Mouse (Mus musculus): ENCODE results near the gene Slc30a10.

- TF ChIP-seq CTCF (conservative IDR thresholded peaks at IDR 0.05 in 1 of 2, IDR thresholded peaks at IDR 0.05 in 1 of 2; ENCODE audit: low read depth in 2 of 2, low read length in 2 of 2) (no peak), NELFE (IDR thresholded peaks at IDR 0.05; ENCODE audit: low read depth, low read length) (no peak), UBTF (IDR thresholded peaks at IDR 0.05; ENCODE audit: low read depth, low read length) (no peak), TBP (conservative IDR thresholded peaks at IDR 0.05; ENCODE audit: low read depth, low read length) (no peak), ZC3H11A (IDR thresholded peaks at IDR 0.05; ENCODE audit: low read depth, low read length) (no peak), RAD21 (IDR thresholded peaks at IDR 0.05; ENCODE audit: low read depth, low read length) (no peak), ZKSCAN1 (IDR thresholded peaks at IDR 0.05; ENCODE audit: borderline replicate concordance, low read depth, low read length) (no peak), POLR2A (IDR thresholded peaks at IDR 0.05; ENCODE audit: low read depth, low read length) (no peak), JUN (IDR thresholded peaks at IDR 0.05; ENCODE audit: insufficient read depth, low read depth, low read length) (no peak), MAX (IDR thresholded peaks at IDR 0.05; ENCODE audit: low read length) (no peak), ETS1 (conservative IDR thresholded peaks at IDR 0.05; ENCODE audit: low read depth, low read length) (no peak), NRF1 (IDR thresholded peaks at IDR 0.05; ENCODE audit: low read depth, low read length) (no peak)
These were observed 23.2 kb upstream of the Slc30a10 start for GRCm38 (mm10) chr1:185431245-185431997.
